Mouse (Mus musculus) mouse trophoblast stem cell (cell line): ENCODE results near the gene Rab3a.

Experiments used
- in situ Hi-C, 2 experiments: fragments of 300-500 bp; cut with MseI, MboI; formaldehyde crosslinking; loops; 2 replicates in 1 of 2; 3 replicates in 1 of 2; pipeline ENCODE4 v1.15.1; 2025

Rab3a gene

GRCm38 (mm10) chr8:70741661-70742060, 12.8 kb upstream of the Rab3a start:
- in situ Hi-C loops = no loop called here

GRCm38 (mm10) chr8:70742176-70742575, 12.3 kb upstream of the Rab3a start:
- in situ Hi-C loops = no loop called here

GRCm38 (mm10) chr8:70742981-70743655, 11.4 kb upstream of the Rab3a start:
- in situ Hi-C loops = no loop called here

- in situ Hi-C loops = no loop called here
Measured at GRCm38 (mm10) chr8:70743656-70744590, 10.6 kb upstream of the Rab3a start.

GRCm38 (mm10) chr8:70744806-70745205, 9.7 kb upstream of the Rab3a start:
- in situ Hi-C loops = no loop called here

GRCm38 (mm10) chr8:70745691-70746220, 8.7 kb upstream of the Rab3a start:
- in situ Hi-C loops = no loop called here

GRCm38 (mm10) chr8:70746676-70747075, 7.8 kb upstream of the Rab3a start:
- in situ Hi-C loops = no loop called here

- in situ Hi-C loops = no loop called here
Measured at GRCm38 (mm10) chr8:70747211-70747890, 7.1 kb upstream of the Rab3a start.

GRCm38 (mm10) chr8:70748246-70749096, 6.0 kb upstream of the Rab3a start:
- in situ Hi-C loops = no loop called here

- in situ Hi-C loops = no loop called here
Measured at GRCm38 (mm10) chr8:70749097-70749674, 5.3 kb upstream of the Rab3a start.

- in situ Hi-C loops = no loop called here
Measured at GRCm38 (mm10) chr8:70750128-70750680, 4.3 kb upstream of the Rab3a start.

- in situ Hi-C loops = no loop called here
Measured at GRCm38 (mm10) chr8:70752000-70752764, 2.3 kb upstream of the Rab3a start.

GRCm38 (mm10) chr8:70753151-70753550, 1.3 kb upstream of the Rab3a start:
- in situ Hi-C loops = no loop called here

GRCm38 (mm10) chr8:70754871-70755660, 587 bp downstream of the Rab3a start:
- in situ Hi-C loops = loop anchor here (5.0 kb wide), 1 partner anchor 33 kb away; the partner anchor contains the start of gene Pde4c (in 2 of the 2)

- in situ Hi-C loops = loop anchor here (5.0 kb wide), 1 partner anchor 34 kb away; the partner anchor contains the start of gene Pde4c (in 2 of the 2)
Measured at GRCm38 (mm10) chr8:70755661-70756475, 1.4 kb downstream of the Rab3a start.

GRCm38 (mm10) chr8:70756476-70757040, 2.1 kb downstream of the Rab3a start:
- in situ Hi-C loops = loop anchor here (5.0 kb wide), 1 partner anchor 34 kb away; the partner anchor contains the start of gene Pde4c (in 2 of the 2)
